Mouse (Mus musculus): ENCODE data around the gene Arf6. TPM values are rescaled to one million over a fixed set of nuclear protein-coding genes. Genes with fewer than 3 reads are reported as not detected.

Gene Arf6
- polyA plus RNA-seq, 1 experiment from 2014 or later, result 53.3 TPM

Small RNA genes within 50 kb of the gene (microRNA-seq; reads per million reads assigned to microRNA genes)
- not detected for gene Gm47299
- gene Gm47305, result not detected

Other genes starting within 250 kb of the Arf6 start
- gene Rps29, start 213.0 kb upstream of the Arf6 start, polyA plus RNA-seq (2014; fragmentation: Nextera tagmentation; extraction: Ambion mirVana), result 2,140 and 2,401 TPM in 2 replicates
- 19.7 and 23.4 TPM in 2 replicates for gene Lrr1, start 203.3 kb upstream of the Arf6 start, polyA plus RNA-seq (2014; fragmentation: Nextera tagmentation; extraction: Ambion mirVana)
- 678 and 785 TPM in 2 replicates for gene Rpl36al, start 188.1 kb upstream of the Arf6 start, polyA plus RNA-seq (2014; fragmentation: Nextera tagmentation; extraction: Ambion mirVana)
- gene Mgat2, start 188.0 kb upstream of the Arf6 start, polyA plus RNA-seq (2014; fragmentation: Nextera tagmentation; extraction: Ambion mirVana), result 41.5 and 49.4 TPM in 2 replicates
- 27.5 and 32.5 TPM in 2 replicates for gene Gm49383, start 175.0 kb upstream of the Arf6 start, polyA plus RNA-seq (2014; fragmentation: Nextera tagmentation; extraction: Ambion mirVana)
- gene Dnaaf2, start 173.7 kb upstream of the Arf6 start, polyA plus RNA-seq (2014; fragmentation: Nextera tagmentation; extraction: Ambion mirVana), result 8.1 and 8.7 TPM in 2 replicates
- gene Gm49384, start 167.9 kb upstream of the Arf6 start, polyA plus RNA-seq (2014; fragmentation: Nextera tagmentation; extraction: Ambion mirVana), result 25.8 and 29.4 TPM in 2 replicates
- 28.1 and 29.8 TPM in 2 replicates for gene Pole2, start 144.0 kb upstream of the Arf6 start, polyA plus RNA-seq (2014; fragmentation: Nextera tagmentation; extraction: Ambion mirVana)
- gene Klhdc1, start 131.0 kb upstream of the Arf6 start, polyA plus RNA-seq (2014; fragmentation: Nextera tagmentation; extraction: Ambion mirVana), result 7.3 and 7.4 TPM in 2 replicates
- 120 and 133 TPM in 2 replicates for gene Klhdc2, start 75.5 kb upstream of the Arf6 start, polyA plus RNA-seq (2014; fragmentation: Nextera tagmentation; extraction: Ambion mirVana)
- 69.1 and 78.7 TPM in 2 replicates for gene Nemf, start 15.0 kb upstream of the Arf6 start, polyA plus RNA-seq (2014; fragmentation: Nextera tagmentation; extraction: Ambion mirVana)
- 1.1 and 1.5 TPM in 2 replicates for gene Gm9887, start 308 bp downstream of the Arf6 start, polyA plus RNA-seq (2014; fragmentation: Nextera tagmentation; extraction: Ambion mirVana)
- 25.1 and 25.3 TPM in 2 replicates for gene Vcpkmt, start 210.9 kb downstream of the Arf6 start, polyA plus RNA-seq (2014; fragmentation: Nextera tagmentation; extraction: Ambion mirVana)

All from intestine, embryonic 14.5 days (tissue).